Mouse (Mus musculus): ENCODE data around the gene C1ql4. TPM values are rescaled to one million over a fixed set of nuclear protein-coding genes. Genes with fewer than 3 reads are reported as not detected.

Gene C1ql4
- 0.10 TPM for polyA plus RNA-seq (2012; fragmentation: generic; extraction: Trizol)

DNA sequence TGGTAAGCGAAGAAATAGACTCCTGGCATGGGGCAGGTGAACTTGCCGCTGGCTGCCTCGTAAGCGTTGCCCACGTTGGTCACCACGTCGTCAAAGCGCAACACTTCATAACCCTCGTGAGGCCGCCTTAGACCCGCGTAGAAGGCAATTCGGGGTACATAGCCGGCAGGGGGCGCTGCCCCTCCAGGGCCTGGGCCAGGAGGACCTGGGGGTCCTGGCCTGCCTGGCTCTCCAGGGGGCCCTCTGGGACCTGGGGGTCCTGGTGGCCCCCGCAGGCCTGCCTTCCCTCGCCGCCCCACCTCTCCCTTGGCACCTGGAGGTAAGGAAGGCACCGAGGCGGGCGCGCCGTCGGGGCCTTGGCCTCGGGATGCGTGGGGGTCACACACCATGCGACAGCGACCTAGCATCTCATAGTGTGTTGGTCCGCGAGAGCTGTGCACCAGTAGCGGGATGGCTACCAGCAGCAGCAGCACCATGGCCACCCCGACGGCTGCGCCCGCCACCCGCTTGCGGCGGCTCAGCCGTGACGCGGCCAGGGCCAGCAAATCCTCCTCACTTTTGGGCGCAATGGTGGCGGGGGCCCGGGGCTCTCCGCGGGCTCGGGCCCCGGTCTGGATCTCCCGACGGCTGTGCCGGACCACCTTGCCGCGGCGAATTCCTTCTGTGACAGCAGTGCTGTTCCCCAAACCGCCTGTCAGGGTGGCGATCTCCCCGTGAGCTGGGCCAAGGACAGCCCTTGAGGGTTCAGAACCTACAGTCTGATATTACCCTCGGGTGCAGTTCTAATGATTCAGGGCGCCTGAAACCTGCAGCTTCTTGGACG, at the start of gene C1ql4:
Gene C1ql4, minus strand, starts transcription at position 565 of the 823 bp plus-strand sequence.
- peak within 1 kb of the TSS; percentile 82 for H3K4me2 ChIP-seq (ENCODE audit: low read depth)
- no peak within 1 kb of the TSS for H3ac ChIP-seq (ENCODE audit: control insufficient read depth, insufficient read length)
- no peaks in the 10 kb centered on the region for H3K79me2 ChIP-seq (ENCODE audit: control insufficient read depth, insufficient read depth)
- TF ChIP-seq E2F4 (IDR thresholded peaks at IDR 0.05; ENCODE audit: insufficient read depth), result no peak
- peak in 1 of 3 experiments; percentile 29 for TF ChIP-seq MYOG (IDR thresholded peaks at IDR 0.05; ENCODE audit: control insufficient read depth in 1 of 3, insufficient read depth in 1 of 3, insufficient read length in 2 of 3, low read depth in 2 of 3)
- H3K27me3 ChIP-seq (ENCODE audit: control insufficient read depth, insufficient read depth, insufficient read length), result no peaks in the 10 kb centered on the region
- no peak within 1 kb of the TSS for H3K4me3 ChIP-seq
- no peaks in the 10 kb centered on the region for H3K36me3 ChIP-seq (ENCODE audit: control insufficient read depth, insufficient read depth)

DNA sequence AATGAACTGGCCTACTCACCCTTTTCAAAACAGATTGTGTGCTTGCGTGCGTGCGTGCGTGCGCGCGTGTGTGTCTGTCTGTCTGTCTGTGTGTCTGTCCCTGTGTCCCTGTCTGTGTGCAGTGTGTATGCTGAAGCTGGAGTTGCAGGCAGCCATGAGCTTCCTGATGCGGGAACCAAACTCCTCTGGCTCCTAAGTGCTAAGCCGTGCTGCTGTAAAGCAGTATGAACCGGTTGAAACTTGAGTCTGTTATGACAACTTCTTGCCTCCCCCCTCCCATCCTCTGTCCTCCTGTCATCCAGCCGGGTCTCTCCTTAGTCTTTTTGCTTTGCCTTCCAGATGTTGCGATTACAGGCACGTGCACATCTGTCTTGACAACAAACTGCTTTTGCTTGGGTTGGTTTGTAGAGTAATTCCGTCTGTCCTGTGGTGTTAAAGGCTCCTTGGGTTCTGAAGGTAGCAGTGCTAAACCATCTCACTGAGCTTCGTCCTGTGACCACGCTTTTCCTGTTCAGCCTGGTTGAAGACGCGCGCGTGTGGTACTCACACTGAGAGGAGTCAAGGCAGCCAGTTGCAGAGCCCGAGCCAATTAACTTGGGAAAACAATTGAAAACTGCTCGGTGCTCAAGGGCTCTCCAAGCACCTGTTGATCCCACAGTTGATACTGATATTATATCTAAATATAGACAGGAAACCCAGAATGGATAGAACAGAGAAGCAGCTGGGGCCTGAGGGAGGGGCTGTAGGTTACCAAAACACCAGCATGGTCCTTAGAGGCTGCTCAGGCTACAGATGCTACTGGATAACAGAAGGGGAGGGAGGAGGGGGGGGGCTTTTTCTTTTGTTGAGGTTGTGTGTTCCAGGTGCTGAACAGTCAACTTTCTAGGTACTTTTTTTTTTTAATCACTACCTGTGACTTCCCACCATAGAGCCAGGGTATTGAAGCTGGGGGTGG, 42.6 kb upstream of the C1ql4 start:
- H3ac ChIP-seq (ENCODE audit: control insufficient read depth, insufficient read length), result no peak overlapping the region

DNA sequence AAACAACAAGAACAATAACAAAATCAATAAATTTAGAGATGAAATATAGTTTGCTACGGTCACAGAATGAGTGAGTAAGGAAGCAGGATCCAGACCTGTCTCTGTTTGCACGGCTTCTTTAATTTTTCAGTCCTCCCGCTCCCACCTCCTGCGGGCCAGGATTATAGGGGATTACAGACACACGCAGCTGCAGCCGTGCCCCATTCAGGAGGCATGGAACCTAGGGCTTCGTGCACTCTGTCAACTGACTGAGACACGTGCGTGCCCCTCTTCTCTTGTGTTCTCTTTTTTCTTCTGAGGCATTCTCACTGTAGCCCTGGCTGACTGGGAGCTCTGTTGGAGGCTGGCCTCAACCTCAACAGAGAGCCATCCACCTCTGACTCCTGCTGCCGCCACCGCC, 41.8 kb upstream of the C1ql4 start:
- no peak overlapping the region for H3K4me3 ChIP-seq
- H3K4me2 ChIP-seq (ENCODE audit: low read depth), result peak overlapping the region; percentile 52
- no peak overlapping the region for H3ac ChIP-seq (ENCODE audit: control insufficient read depth, insufficient read length)
- TF ChIP-seq SRF (IDR thresholded peaks at IDR 0.05; ENCODE audit: control insufficient read depth, insufficient read length, low read depth) (no peak), MYOD1 (IDR thresholded peaks at IDR 0.05; ENCODE audit: control insufficient read depth in 1 of 3, insufficient read length in 2 of 3, low read depth in 2 of 3) (peak in 1 of 3 experiments; percentile 14)
- peaks cover 57% of the 10 kb centered on the region for H3K79me2 ChIP-seq (ENCODE audit: control insufficient read depth, insufficient read depth)
- no peaks in the 10 kb centered on the region for H3K27me3 ChIP-seq (ENCODE audit: control insufficient read depth, insufficient read depth, insufficient read length)
- peaks cover 8% of the 10 kb centered on the region for H3K36me3 ChIP-seq (ENCODE audit: control insufficient read depth, insufficient read depth)

More for the DNA sequence above, 42.6 kb upstream of the C1ql4 start:
- Histone ChIP-seq H3K36me3 (ENCODE audit: control insufficient read depth, insufficient read depth) (peaks cover 8% of the 10 kb centered on the region), H3K4me3 (no peak overlapping the region), H3K79me2 (ENCODE audit: control insufficient read depth, insufficient read depth) (peaks cover 64% of the 10 kb centered on the region), H3K27me3 (ENCODE audit: control insufficient read depth, insufficient read depth, insufficient read length) (no peaks in the 10 kb centered on the region), H3K4me2 (ENCODE audit: low read depth) (peak overlapping the region; percentile 52)
- TF ChIP-seq TCF12 (IDR thresholded peaks at IDR 0.05; ENCODE audit: insufficient read depth, poor library complexity, severe bottlenecking) (no peak), MYOD1 (IDR thresholded peaks at IDR 0.05; ENCODE audit: control insufficient read depth in 1 of 3, insufficient read length in 2 of 3, low read depth in 2 of 3) (peak; percentile 60 to 74 (median 69)), MYOG (IDR thresholded peaks at IDR 0.05; ENCODE audit: control insufficient read depth in 1 of 3, insufficient read depth in 1 of 3, insufficient read length in 2 of 3, low read depth in 2 of 3) (peak in 2 of 3 experiments; percentile 53 to 78)

DNA sequence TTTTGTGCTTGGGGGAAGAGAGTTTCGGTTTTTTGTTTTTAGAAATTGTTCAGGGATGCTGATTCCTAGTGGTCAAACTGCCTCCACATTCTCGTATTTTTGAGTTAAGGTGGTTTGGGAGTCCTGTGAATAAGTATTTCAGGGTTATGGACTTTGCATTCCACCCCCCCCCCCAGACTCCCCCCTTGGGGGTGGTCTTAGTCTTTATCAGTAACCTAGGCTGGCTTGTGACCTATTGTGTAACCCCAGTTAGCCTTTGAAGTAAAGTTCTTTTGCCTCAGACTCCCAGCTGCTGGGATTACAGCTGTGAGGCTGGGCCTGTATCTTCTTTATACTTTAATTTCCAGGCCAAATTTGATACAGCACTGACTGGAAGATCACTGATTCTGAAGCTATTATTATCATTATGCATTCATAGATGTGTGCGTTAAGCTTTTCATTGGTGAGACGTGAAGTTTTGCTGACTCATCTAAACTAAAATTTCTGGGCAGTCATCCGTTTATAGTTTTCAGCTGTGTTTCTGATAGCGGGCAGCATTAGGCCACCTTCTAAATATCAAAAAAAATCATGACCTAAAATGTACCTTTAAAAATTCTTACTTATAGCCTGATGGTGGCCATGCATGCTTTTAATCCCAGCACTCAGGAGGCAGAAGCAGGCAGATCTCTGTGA, 40.4 kb upstream of the C1ql4 start:
- peak overlapping the region; percentile 72 for H3K4me2 ChIP-seq (ENCODE audit: low read depth)
- no peaks in the 10 kb centered on the region for H3K27me3 ChIP-seq (ENCODE audit: control insufficient read depth, insufficient read depth, insufficient read length)
- peak overlapping the region; percentile 79 for H3K4me3 ChIP-seq
- H3ac ChIP-seq (ENCODE audit: control insufficient read depth, insufficient read length), result no peak overlapping the region
- peaks cover 43% of the 10 kb centered on the region for H3K79me2 ChIP-seq (ENCODE audit: control insufficient read depth, insufficient read depth)
- TF ChIP-seq USF1 (IDR thresholded peaks at IDR 0.05; ENCODE audit: low read depth) (no peak), E2F4 (IDR thresholded peaks at IDR 0.05; ENCODE audit: insufficient read depth) (no peak), REST (IDR thresholded peaks at IDR 0.05; ENCODE audit: insufficient read depth, insufficient read length) (no peak), POLR2AphosphoS2 (IDR thresholded peaks at IDR 0.05; ENCODE audit: insufficient read length, low read depth) (no peak), MYOG (IDR thresholded peaks at IDR 0.05; ENCODE audit: control insufficient read depth in 1 of 3, insufficient read depth in 1 of 3, insufficient read length in 2 of 3, low read depth in 2 of 3) (no peak), CEBPB (IDR thresholded peaks at IDR 0.05; ENCODE audit: insufficient read depth, poor library complexity, severe bottlenecking) (no peak)
- peaks cover 6% of the 10 kb centered on the region for H3K36me3 ChIP-seq (ENCODE audit: control insufficient read depth, insufficient read depth)

DNA sequence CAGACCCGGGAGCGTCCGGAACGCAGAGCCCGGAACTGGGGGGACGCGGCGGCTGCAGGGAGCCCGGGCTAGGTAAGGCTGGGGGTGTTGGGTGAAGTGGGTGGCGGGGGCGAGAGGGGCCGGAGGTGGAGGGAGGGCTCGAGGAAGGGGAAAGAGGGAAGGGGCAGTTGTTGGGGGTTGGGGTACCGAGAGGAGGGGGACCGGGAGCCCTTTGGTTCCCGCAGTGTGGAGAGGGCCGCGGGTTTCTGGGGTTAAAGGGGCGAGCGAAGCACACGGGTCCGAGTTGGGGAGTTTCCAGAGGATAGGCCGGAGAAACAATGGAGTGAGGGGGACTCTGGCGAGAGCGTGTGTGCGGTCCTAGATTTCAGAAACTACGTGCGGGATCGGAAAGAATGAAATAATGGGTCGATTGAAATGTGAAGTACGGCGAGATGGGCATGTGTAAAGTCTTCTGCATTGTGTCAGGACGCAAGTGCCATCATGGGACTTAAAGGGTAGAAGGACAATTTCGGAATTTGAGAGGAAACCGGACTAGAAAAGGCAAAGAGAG, 39.3 kb upstream of the C1ql4 start:
- peak overlapping the region; percentile 72 for H3K4me2 ChIP-seq (ENCODE audit: low read depth)
- peak overlapping the region; percentile 79 for H3K4me3 ChIP-seq
- no peaks in the 10 kb centered on the region for H3K36me3 ChIP-seq (ENCODE audit: control insufficient read depth, insufficient read depth)
- H3K79me2 ChIP-seq (ENCODE audit: control insufficient read depth, insufficient read depth), result peaks cover 32% of the 10 kb centered on the region
- no peaks in the 10 kb centered on the region for H3K27me3 ChIP-seq (ENCODE audit: control insufficient read depth, insufficient read depth, insufficient read length)
- TF ChIP-seq POLR2AphosphoS2 (IDR thresholded peaks at IDR 0.05; ENCODE audit: insufficient read length, low read depth), result no peak
- TF ChIP-seq MYOD1 (IDR thresholded peaks at IDR 0.05; ENCODE audit: control insufficient read depth in 1 of 3, insufficient read length in 2 of 3, low read depth in 2 of 3), result no peak
- no peak for TF ChIP-seq MYOG (IDR thresholded peaks at IDR 0.05; ENCODE audit: control insufficient read depth in 1 of 3, insufficient read depth in 1 of 3, insufficient read length in 2 of 3, low read depth in 2 of 3)
- TF ChIP-seq USF1 (IDR thresholded peaks at IDR 0.05; ENCODE audit: low read depth), result no peak
- TF ChIP-seq MAX (IDR thresholded peaks at IDR 0.05; ENCODE audit: low read depth), result no peak
- TF ChIP-seq CEBPB (IDR thresholded peaks at IDR 0.05; ENCODE audit: insufficient read depth, poor library complexity, severe bottlenecking), result no peak
- no peak for TF ChIP-seq REST (IDR thresholded peaks at IDR 0.05; ENCODE audit: insufficient read depth, insufficient read length)
- no peak for TF ChIP-seq TCF12 (IDR thresholded peaks at IDR 0.05; ENCODE audit: insufficient read depth, poor library complexity, severe bottlenecking)
- TF ChIP-seq POLR2A (IDR thresholded peaks at IDR 0.05; ENCODE audit: insufficient read length, low read depth), result no peak
- TF ChIP-seq E2F4 (IDR thresholded peaks at IDR 0.05; ENCODE audit: insufficient read depth), result no peak
- no peak for TF ChIP-seq TCF3 (IDR thresholded peaks at IDR 0.05; ENCODE audit: insufficient read length, low read depth)
- H3ac ChIP-seq (ENCODE audit: control insufficient read depth, insufficient read length), result peak overlapping the region; percentile 89

Data from myocyte (in vitro differentiated cells).